Mouse (Mus musculus) C2C12 (cell line): ENCODE data around the gene Lrrc41.

Experiments
- CTCF ChIP-seq: IDR thresholded peaks from one replicate; pipeline ENCODE4 v1.5.1; 2011; ENCODE audit not compliant: control insufficient read depth, insufficient read depth, insufficient read length
- MYOD1 ChIP-seq: IDR thresholded peaks from one replicate; pipeline ENCODE4 v1.6.1; 2011; ENCODE audit warnings: low read depth; ENCODE audit not compliant: control insufficient read depth, insufficient read length
- MYOG ChIP-seq: IDR thresholded peaks from one replicate; pipeline ENCODE4 v1.6.1; 2011; ENCODE audit not compliant: control insufficient read depth, insufficient read length; ENCODE audit errors: extremely low read depth
- USF1 ChIP-seq: IDR thresholded peaks from one replicate; pipeline ENCODE4 v1.6.1; 2011; ENCODE audit warnings: low read depth, mild to moderate bottlenecking, control low read depth, moderate library complexity

GRCm38 (mm10) chr4:116042186-116042585, 32.9 kb upstream of the Lrrc41 start:
- TF ChIP-seq CTCF (no peak), MYOG (no peak), MYOD1 (no peak), USF1 (no peak)
